Mouse (Mus musculus) heart, postnatal 36 days (tissue): ENCODE results near the gene Hdlbp. TPM values are rescaled to one million over a fixed set of nuclear protein-coding genes. Genes with fewer than 3 reads are reported as not detected.
"Not testable (repeated sequence)": the region's sequence is repeated elsewhere in the genome, so short reads cannot be mapped to it uniquely, and the experiment has no call there.

Source experiments
- DNase-seq, 2 experiments: peaks; one replicate each; pipeline ENCODE4 v3.0.0; 2021 to 2022
- intact Hi-C: fragments of 180-260 bp; cut with DNase I; formaldehyde crosslinking; loops from one replicate; pipeline ENCODE4 v1.15.1; 2025
- total RNA-seq, 2 experiments: library from RNA; stranded (reverse); gene quantifications; 2 replicates each; pipeline ENCODE4 v1.2.3; 2021

Hdlbp gene
- total RNA-seq, 2 experiments from 2014 or later, result 568 to 579 TPM

GRCm38 (mm10) chr1:93450118-93450517 is 28.5 kb downstream of the Hdlbp start:
- DNase-seq, intact Hi-C loops: not testable (repeated sequence)

- intact Hi-C loops, result loop anchor here (1.0 kb wide), 1 partner anchor 33 kb away; the partner anchor contains the start of gene Hdlbp
- no peak for DNase-seq
These were observed 32.8 kb downstream of the Hdlbp start for GRCm38 (mm10) chr1:93445822-93446162.

GRCm38 (mm10) chr1:93445111-93445821 is 33.3 kb downstream of the Hdlbp start:
- intact Hi-C loops, result loop anchor here (1.0 kb wide), 1 partner anchor 33 kb away; the partner anchor contains the start of gene Hdlbp
- peak; percentile 86 to 87 for DNase-seq

- peak; percentile 77 to 82 for DNase-seq
- intact Hi-C loops, result loop anchor here (1.0 kb wide), 1 partner anchor 34 kb away; the partner anchor contains the start of gene Hdlbp
These were observed 34.1 kb downstream of the Hdlbp start for GRCm38 (mm10) chr1:93444405-93445110.

GRCm38 (mm10) chr1:93439321-93439720 is 39.3 kb downstream of the Hdlbp start:
- intact Hi-C loops, result loop anchor here (5.0 kb wide), 1 partner anchor 97 kb away; the partner anchor contains the start of genes Pask and Ppp1r7
- no peak for DNase-seq

GRCm38 (mm10) chr1:93432087-93432486 is 46.5 kb downstream of the Hdlbp start:
- intact Hi-C loops, result no loop called here

GRCm38 (mm10) chr1:93403403-93403802 is 75.2 kb downstream of the Hdlbp start:
- intact Hi-C loops, result no loop called here
- no peak for DNase-seq

More at GRCm38 (mm10) chr1:93432087-93432486, 46.5 kb downstream of the Hdlbp start:
- DNase-seq, result no peak

GRCm38 (mm10) chr1:93401191-93402052 is 77.2 kb downstream of the Hdlbp start:
- intact Hi-C loops, result no loop called here

GRCm38 (mm10) chr1:93388906-93389305 is 89.7 kb downstream of the Hdlbp start:
- intact Hi-C loops, result no loop called here
- DNase-seq, result no peak

More at GRCm38 (mm10) chr1:93401191-93402052, 77.2 kb downstream of the Hdlbp start:
- DNase-seq, result no peak

GRCm38 (mm10) chr1:93387198-93387597 is 91.4 kb downstream of the Hdlbp start:
- DNase-seq, result no peak
- intact Hi-C loops, result no loop called here

- DNase-seq, result no peak
These were observed 99.5 kb downstream of the Hdlbp start for GRCm38 (mm10) chr1:93379117-93379516.

GRCm38 (mm10) chr1:93377307-93377706 is 101.3 kb downstream of the Hdlbp start:
- intact Hi-C loops, result no loop called here

More at GRCm38 (mm10) chr1:93379117-93379516, 99.5 kb downstream of the Hdlbp start:
- intact Hi-C loops, result no loop called here

GRCm38 (mm10) chr1:93373665-93374064 is 105.0 kb downstream of the Hdlbp start, which contains the start of gene Ano7:
Gene Ano7 (plus strand): TSS chr1:93373930.
- no peak for DNase-seq
- intact Hi-C loops, result no loop called here

More at GRCm38 (mm10) chr1:93377307-93377706, 101.3 kb downstream of the Hdlbp start:
- DNase-seq, result no peak

GRCm38 (mm10) chr1:93365641-93366040 is 113.0 kb downstream of the Hdlbp start:
- DNase-seq, result no peak
- intact Hi-C loops, result no loop called here

- intact Hi-C loops, result no loop called here
These were observed 116.0 kb downstream of the Hdlbp start for GRCm38 (mm10) chr1:93362661-93363060.

More at GRCm38 (mm10) chr1:93362661-93363060, 116.0 kb downstream of the Hdlbp start:
- DNase-seq, result no peak

Other genes with a start within 250 kb of the Hdlbp start
- gene Sned1, start 243.0 kb downstream of the Hdlbp start, total RNA-seq, result 10 to 100 TPM in 1 of 2 experiments, 1 to 10 TPM in 1; 9.6 to 12.8 TPM
- gene Mterf4, start 172.9 kb downstream of the Hdlbp start, total RNA-seq, result 10 to 100 TPM; 14.5 TPM
- 10 to 100 TPM; 29.1 to 31.3 TPM for gene Ppp1r7, start 136.0 kb downstream of the Hdlbp start, total RNA-seq
- gene Pask, start 135.3 kb downstream of the Hdlbp start, total RNA-seq, result under 1 TPM; 0.28 to 0.46 TPM
- gene Ano7, start 104.9 kb downstream of the Hdlbp start, total RNA-seq, result not detected
- 10 to 100 TPM; 19.5 to 20.2 TPM for gene Farp2, start 33.3 kb upstream of the Hdlbp start, total RNA-seq
- 100 to 1,000 TPM in 1 of 2 experiments, 10 to 100 TPM in 1; 98.2 to 103 TPM for gene Stk25, start 179.8 kb upstream of the Hdlbp start, total RNA-seq
- gene Bok, start 206.8 kb upstream of the Hdlbp start, total RNA-seq, result 1 to 10 TPM; 3.3 to 4.1 TPM